Mouse (Mus musculus): ENCODE measurements around the gene Gm26661. TPM values are rescaled to one million over a fixed set of nuclear protein-coding genes. Genes with fewer than 3 reads are reported as not detected.

Gene Gm26661
- polyA plus RNA-seq, 1 experiment from 2014 or later = not detected

GRCm38 (mm10) chr14:7824651-7825268 is 33.4 kb downstream of the Gm26661 start:
- Histone ChIP-seq H3K4me3 (no peak overlapping the region), H3K4me2 (replicated peaks) (peak overlapping the region; percentile 44), H3K9ac (no peak overlapping the region), H3K27me3 (no peaks in the 10 kb centered on the region), H3K9me3 (no peaks in the 10 kb centered on the region), H3K4me1 (peaks cover 81% of the 10 kb centered on the region), H3K36me3 (0 out of 2 replicates have a peak, but pooled peaks cover 3% of the 10 kb centered on the region), H3K27ac (peak overlapping the region; percentile 95; the same call in 1 of the 2 replicates)
- WGBS = 62% methylated on average over 8 of the region's 8 CpGs
- ATAC-seq (ENCODE audit: low FRiP score, low read depth) = no peak

- Histone ChIP-seq H3K9ac (peak overlapping the region; percentile 32), H3K4me2 (replicated peaks) (peak overlapping the region; percentile 44)
Measured at GRCm38 (mm10) chr14:7826151-7826937, 35.0 kb downstream of the Gm26661 start.

GRCm38 (mm10) chr14:7829181-7829580 is 37.8 kb downstream of the Gm26661 start:
- Histone ChIP-seq H3K27me3 (no peaks in the 10 kb centered on the region), H3K9me3 (no peaks in the 10 kb centered on the region), H3K9ac (no peak overlapping the region), H3K4me1 (peaks cover 77% of the 10 kb centered on the region), H3K4me2 (replicated peaks) (no peak overlapping the region), H3K4me3 (no peak overlapping the region), H3K36me3 (no peaks in the 10 kb centered on the region), H3K27ac (no peak overlapping the region)
- ATAC-seq (ENCODE audit: low FRiP score, low read depth) = no peak
- 39% methylated on average over 2 of the region's 2 CpGs for WGBS

More at GRCm38 (mm10) chr14:7826151-7826937, 35.0 kb downstream of the Gm26661 start:
- Histone ChIP-seq H3K27me3 (no peaks in the 10 kb centered on the region), H3K4me1 (peaks cover 72% of the 10 kb centered on the region), H3K9me3 (no peaks in the 10 kb centered on the region), H3K4me3 (no peak overlapping the region), H3K36me3 (no peaks in the 10 kb centered on the region), H3K27ac (peak overlapping the region; percentile 95)
- peak; percentile 63 for ATAC-seq (ENCODE audit: low FRiP score, low read depth)
- WGBS = 37% methylated on average over 10 of the region's 10 CpGs

DNA sequence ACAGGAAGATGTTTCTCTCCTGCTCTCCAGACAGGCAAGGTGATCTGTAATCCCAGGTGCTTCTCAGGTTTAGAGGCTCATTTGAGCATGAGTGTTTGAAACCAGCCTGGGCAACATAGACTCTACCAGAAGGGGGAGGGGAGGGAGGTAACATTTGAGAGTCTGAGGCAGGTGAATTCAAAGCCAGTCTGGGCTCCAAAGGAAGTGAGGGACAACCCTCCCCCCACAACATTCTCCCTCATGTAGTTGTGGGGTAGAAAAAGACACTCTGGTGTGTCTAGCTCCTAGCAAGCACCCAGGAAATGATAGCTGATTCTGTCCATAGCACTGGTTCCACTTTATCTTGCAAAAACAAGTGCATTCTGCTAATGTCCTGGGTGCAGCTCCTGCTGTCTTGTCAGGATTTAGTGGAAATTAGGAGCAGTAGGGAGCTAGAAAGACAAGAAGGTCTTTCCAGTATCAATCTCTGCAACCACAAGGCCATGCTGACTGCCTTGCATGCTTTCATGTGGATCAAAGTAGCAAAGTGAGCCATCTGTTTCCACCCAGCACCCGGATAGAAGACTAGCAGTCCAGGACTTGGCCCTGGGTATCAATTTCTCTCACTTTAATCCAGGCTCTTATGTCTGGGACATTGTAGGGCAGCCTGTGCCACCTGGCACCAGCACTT is 40.5 kb downstream of the Gm26661 start:
- Histone ChIP-seq H3K9me3 (no peaks in the 10 kb centered on the region), H3K27ac (peak overlapping the region; percentile 44; the same call in 1 of the 2 replicates), H3K36me3 (no peaks in the 10 kb centered on the region), H3K4me1 (peaks cover 59% of the 10 kb centered on the region), H3K9ac (no peak overlapping the region), H3K4me3 (no peak overlapping the region), H3K27me3 (no peaks in the 10 kb centered on the region), H3K4me2 (replicated peaks) (no peak overlapping the region)
- ATAC-seq (ENCODE audit: low FRiP score, low read depth) = no peak
- WGBS = 19% methylated on average over 1 of the region's 1 CpGs

DNA sequence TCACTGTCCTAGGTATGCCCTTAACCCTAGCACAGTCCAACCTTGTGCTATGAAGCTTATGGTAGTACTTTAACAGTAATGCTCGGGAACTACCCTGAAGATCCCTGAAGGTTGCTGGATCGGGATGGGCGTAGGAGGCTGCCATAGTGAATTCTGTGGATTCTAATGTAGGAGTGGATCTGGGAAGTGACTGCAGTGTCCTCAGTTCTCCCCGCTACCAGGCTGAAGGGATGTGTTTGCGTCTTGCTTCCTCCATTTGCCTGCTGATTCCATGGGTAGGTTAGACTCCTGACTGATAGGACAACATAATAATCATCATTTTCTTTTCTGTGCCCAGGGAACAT is 41.0 kb downstream of the Gm26661 start:
- no peak for ATAC-seq (ENCODE audit: low FRiP score, low read depth)
- H3K4me2 ChIP-seq (replicated peaks) = no peak overlapping the region
- H3K9ac ChIP-seq = no peak overlapping the region
- H3K9me3 ChIP-seq = no peaks in the 10 kb centered on the region
- WGBS = 93% methylated on average over 5 of the region's 5 CpGs
- H3K27ac ChIP-seq = peak overlapping the region; percentile 44
- no peaks in the 10 kb centered on the region for H3K36me3 ChIP-seq
- no peak overlapping the region for H3K4me3 ChIP-seq
- H3K27me3 ChIP-seq = no peaks in the 10 kb centered on the region
- peaks cover 59% of the 10 kb centered on the region for H3K4me1 ChIP-seq

DNA sequence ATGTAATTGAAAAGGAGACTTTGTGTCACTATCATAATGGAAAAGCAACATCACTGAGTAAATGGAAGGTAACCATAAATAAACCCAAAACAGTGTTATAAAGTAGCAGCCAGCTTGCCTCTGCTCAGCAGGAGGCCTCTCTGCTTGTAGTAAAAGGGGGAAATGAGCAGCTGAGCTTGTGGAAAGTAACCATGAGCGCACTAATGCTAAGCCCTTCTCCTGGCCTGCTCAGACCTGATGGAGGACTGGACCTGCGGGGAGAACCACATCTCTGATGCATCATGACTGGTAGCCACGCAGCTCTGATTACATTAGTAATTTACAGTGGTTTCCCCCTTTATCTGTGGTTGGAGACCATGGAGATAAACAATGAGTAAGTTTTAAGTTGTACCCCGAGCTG is 42.1 kb downstream of the Gm26661 start:
- no peaks in the 10 kb centered on the region for H3K36me3 ChIP-seq
- H3K9me3 ChIP-seq = no peaks in the 10 kb centered on the region
- H3K4me3 ChIP-seq = no peak overlapping the region
- H3K4me2 ChIP-seq (replicated peaks) = no peak overlapping the region
- 33% methylated on average over 4 of the region's 4 CpGs for WGBS
- no peaks in the 10 kb centered on the region for H3K27me3 ChIP-seq
- peak; percentile 66 for ATAC-seq (ENCODE audit: low FRiP score, low read depth)
- H3K9ac ChIP-seq = no peak overlapping the region
- peak overlapping the region; percentile 2; the same call in 1 of the 2 replicates for H3K27ac ChIP-seq
- peaks cover 61% of the 10 kb centered on the region for H3K4me1 ChIP-seq

- no peaks in the 10 kb centered on the region for H3K27me3 ChIP-seq
- H3K9ac ChIP-seq = no peak overlapping the region
- no peak for ATAC-seq (ENCODE audit: low FRiP score, low read depth)
- H3K36me3 ChIP-seq = no peaks in the 10 kb centered on the region
- no peak overlapping the region for H3K4me3 ChIP-seq
- H3K9me3 ChIP-seq = no peaks in the 10 kb centered on the region
- no peak overlapping the region for H3K4me2 ChIP-seq (replicated peaks)
- peaks cover 69% of the 10 kb centered on the region for H3K4me1 ChIP-seq
- 75% methylated on average over 5 of the region's 5 CpGs for WGBS
- H3K27ac ChIP-seq = no peak overlapping the region
Measured at GRCm38 (mm10) chr14:7838564-7839089, 47.2 kb downstream of the Gm26661 start.

DNA sequence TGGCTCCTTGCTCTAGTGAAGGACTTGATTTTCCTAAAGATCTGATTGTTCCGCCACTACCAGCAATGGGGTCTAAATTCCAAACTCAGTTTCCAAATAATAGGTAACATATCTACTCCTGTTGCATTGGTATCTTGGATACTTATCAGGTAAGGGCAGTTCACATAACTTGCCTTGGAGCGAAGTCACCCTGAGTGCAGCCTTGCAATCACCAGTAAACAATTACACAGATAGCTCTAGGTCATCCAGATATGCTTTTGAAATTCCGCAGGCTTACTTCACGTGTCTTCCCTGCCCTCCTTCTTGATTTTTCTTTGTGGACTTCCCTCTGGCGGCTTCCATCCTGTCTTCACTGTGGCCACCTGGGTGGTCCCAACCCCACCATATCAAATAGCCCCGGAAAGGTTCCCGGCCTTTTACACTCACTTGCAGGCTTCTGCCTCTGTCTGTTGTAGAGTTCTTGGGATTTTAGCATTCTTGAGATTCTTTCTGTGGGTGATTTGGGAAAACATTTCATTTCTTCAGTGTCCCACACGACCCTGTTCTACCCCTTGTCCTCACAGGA is 48.6 kb downstream of the Gm26661 start:
- H3K27ac ChIP-seq = no peak overlapping the region

More for the DNA sequence above, 48.6 kb downstream of the Gm26661 start:
- H3K4me1 ChIP-seq = peaks cover 77% of the 10 kb centered on the region
- no peak overlapping the region for H3K4me3 ChIP-seq
- H3K9ac ChIP-seq = no peak overlapping the region
- no peaks in the 10 kb centered on the region for H3K27me3 ChIP-seq
- H3K9me3 ChIP-seq = no peaks in the 10 kb centered on the region
- ATAC-seq (ENCODE audit: low FRiP score, low read depth) = no peak
- H3K4me2 ChIP-seq (replicated peaks) = no peak overlapping the region
- no peaks in the 10 kb centered on the region for H3K36me3 ChIP-seq
- WGBS = 50% methylated on average over 8 of the region's 8 CpGs

Other genes with a start within 250 kb of the Gm26661 start
- 0.36 and 0.70 TPM in 2 replicates for gene Gm3558, start 223.0 kb upstream of the Gm26661 start, polyA plus RNA-seq (2015; fragmentation: Nextera tagmentation; extraction: Ambion mirVana)
- gene Gm10338, start 196.0 kb upstream of the Gm26661 start, polyA plus RNA-seq (2015; fragmentation: Nextera tagmentation; extraction: Ambion mirVana) = not detected in 2 replicates
- gene Gm10128, start 147.6 kb upstream of the Gm26661 start, polyA plus RNA-seq (2015; fragmentation: Nextera tagmentation; extraction: Ambion mirVana) = not detected in 2 replicates
- gene Flnb, start 26.4 kb downstream of the Gm26661 start, polyA plus RNA-seq (2015; fragmentation: Nextera tagmentation; extraction: Ambion mirVana) = 44.2 and 45.3 TPM in 2 replicates
- not detected in 2 replicates for gene Gm45521, start 165.7 kb downstream of the Gm26661 start, polyA plus RNA-seq (2015; fragmentation: Nextera tagmentation; extraction: Ambion mirVana)
- gene Dnase1l3, start 203.0 kb downstream of the Gm26661 start, polyA plus RNA-seq (2015; fragmentation: Nextera tagmentation; extraction: Ambion mirVana) = 0.10 and 0.17 TPM in 2 replicates
- gene Abhd6, start 211.3 kb downstream of the Gm26661 start, polyA plus RNA-seq (2015; fragmentation: Nextera tagmentation; extraction: Ambion mirVana) = 19.8 and 23.1 TPM in 2 replicates